Mouse (Mus musculus) limb, embryonic 10.5 days (tissue): ENCODE results near the gene Gm10840. TPM values are rescaled to one million over a fixed set of nuclear protein-coding genes. Genes with fewer than 3 reads are reported as not detected.

Source experiments
- DNase-seq: peaks from one replicate; pipeline ENCODE4 v3.0.0-alpha.2; 2017; ENCODE audit warnings: low spot score
- H3K27ac ChIP-seq: fragments of 300-500 bp; sonication (generic); 2 replicates; pipeline ENCODE4 v1.5.1; 2016; ENCODE audit warnings: mild to moderate bottlenecking
- H3K27me3 ChIP-seq: fragments of 300-500 bp; sonication (generic); 2 replicates; pipeline ENCODE4 v1.6.1; 2016; ENCODE audit warnings: low read depth, mild to moderate bottlenecking; ENCODE audit not compliant: poor library complexity, severe bottlenecking
- H3K36me3 ChIP-seq: fragments of 300-500 bp; sonication (generic); 2 replicates; pipeline ENCODE4 v1.6.1; 2016; ENCODE audit warnings: mild to moderate bottlenecking, moderate library complexity
- H3K4me1 ChIP-seq: fragments of 300-500 bp; sonication (generic); 2 replicates; pipeline ENCODE4 v1.6.1; 2016
- H3K4me3 ChIP-seq: fragments of 300-500 bp; sonication (generic); 2 replicates; pipeline ENCODE4 v1.5.1; 2016; ENCODE audit warnings: mild to moderate bottlenecking, moderate library complexity
- H3K9me3 ChIP-seq: fragments of 300-500 bp; sonication (generic); replicated peaks from 2 replicates; pipeline ENCODE4 v1.6.1; 2016; ENCODE audit warnings: mild to moderate bottlenecking
- WGBS: fragments of 180-500 bp; shearing (Covaris S2); methylation state at CpG from one replicate; pipeline ENCODE4 v1.1.7; 2016; 5-methylcytosine and 5-hydroxymethylcytosine counted together
- polyA plus RNA-seq: library from polyadenylated mRNA; unstranded; fragments of >200 nt; fragmentation: Nextera tagmentation; extraction: Ambion mirVana; gene quantifications from 2 replicates; pipeline ENCODE4 v1.2.1, GENCODE M21; 2016

Gene Gm10840
- polyA plus RNA-seq, 1 experiment from 2014 or later, result 1.0 TPM

- DNase-seq, result no peak
- peaks cover 86% of the 10 kb centered on the region for H3K36me3 ChIP-seq
These were observed 6.8 kb downstream of the Gm10840 start for GRCm38 (mm10) chr11:106167435-106167834.

DNA sequence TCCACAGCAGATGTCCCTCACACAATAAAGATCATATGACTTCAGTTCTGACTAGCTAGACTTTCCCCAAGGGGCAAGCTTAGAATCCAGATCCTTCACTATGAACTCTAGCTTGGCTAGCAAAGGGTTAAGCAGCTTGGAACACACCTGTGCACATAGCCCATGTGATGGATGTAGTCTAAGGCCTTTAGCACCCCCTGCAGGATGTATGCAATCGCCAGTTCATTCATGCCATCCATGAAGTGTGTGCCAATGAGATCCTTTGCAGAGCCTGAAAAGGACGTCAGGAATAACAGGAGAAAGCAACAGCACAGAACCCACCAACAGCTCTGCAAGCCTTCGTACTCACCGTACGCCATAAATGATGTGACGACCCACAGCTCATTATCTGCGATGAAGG is 10.2 kb downstream of the Gm10840 start:
- 82% methylated on average over 7 of the region's 7 CpGs for WGBS
- no peak overlapping the region for H3K4me3 ChIP-seq
- H3K27ac ChIP-seq, result no peak overlapping the region
- H3K9me3 ChIP-seq, result no peaks in the 10 kb centered on the region
- DNase-seq, result no peak
- 0 out of 2 replicates have a peak, but pooled peaks cover 6% of the 10 kb centered on the region for H3K4me1 ChIP-seq
- H3K27me3 ChIP-seq, result no peaks in the 10 kb centered on the region
- H3K36me3 ChIP-seq, result peaks cover 65% of the 10 kb centered on the region

More at GRCm38 (mm10) chr11:106167435-106167834, 6.8 kb downstream of the Gm10840 start:
- 88% methylated on average over 5 of the region's 5 CpGs for WGBS
- Histone ChIP-seq H3K4me1 (no peaks in the 10 kb centered on the region), H3K27ac (no peak overlapping the region), H3K9me3 (no peaks in the 10 kb centered on the region), H3K27me3 (no peaks in the 10 kb centered on the region), H3K4me3 (no peak overlapping the region)

GRCm38 (mm10) chr11:106173228-106173627 is 12.6 kb downstream of the Gm10840 start:
- H3K36me3 ChIP-seq, result peaks cover 42% of the 10 kb centered on the region
- 84% methylated on average over 2 of the region's 2 CpGs for WGBS
- no peaks in the 10 kb centered on the region for H3K27me3 ChIP-seq
- H3K4me1 ChIP-seq, result 0 out of 2 replicates have a peak, but pooled peaks cover 6% of the 10 kb centered on the region
- no peak overlapping the region for H3K4me3 ChIP-seq
- no peak overlapping the region for H3K27ac ChIP-seq
- DNase-seq, result no peak
- no peaks in the 10 kb centered on the region for H3K9me3 ChIP-seq

- WGBS, result 82% methylated on average over 5 of the region's 5 CpGs
- Histone ChIP-seq H3K9me3 (no peaks in the 10 kb centered on the region), H3K4me1 (peaks cover 10% of the 10 kb centered on the region; the same call in 1 of the 2 replicates), H3K4me3 (no peak overlapping the region), H3K27me3 (no peaks in the 10 kb centered on the region), H3K27ac (no peak overlapping the region), H3K36me3 (peaks cover 36% of the 10 kb centered on the region)
- DNase-seq, result no peak
These were observed 13.7 kb downstream of the Gm10840 start for GRCm38 (mm10) chr11:106174372-106174771.

DNA sequence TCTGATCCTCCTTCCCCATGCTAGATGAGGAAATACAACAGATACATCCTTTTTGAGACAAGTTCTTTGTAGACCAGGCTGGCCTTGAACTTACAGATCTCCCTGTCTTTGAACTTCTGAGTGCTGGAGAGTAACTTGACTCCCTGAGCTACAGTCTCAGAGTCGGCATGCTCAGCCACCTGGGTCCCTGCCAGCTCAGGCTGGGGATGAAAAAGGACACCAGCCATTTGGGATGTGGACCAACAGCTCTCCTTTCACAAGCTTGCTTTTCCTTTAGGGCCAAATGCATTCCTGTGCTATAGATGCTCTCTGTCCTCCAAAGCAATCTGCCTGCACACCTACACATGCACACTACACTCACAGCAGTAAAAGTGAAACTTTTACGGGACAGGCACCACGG is 14.4 kb downstream of the Gm10840 start:
- 64% methylated on average over 3 of the region's 3 CpGs for WGBS
- Histone ChIP-seq H3K4me1 (peaks cover 10% of the 10 kb centered on the region; the same call in 1 of the 2 replicates), H3K4me3 (no peak overlapping the region), H3K27me3 (no peaks in the 10 kb centered on the region), H3K9me3 (no peaks in the 10 kb centered on the region), H3K27ac (no peak overlapping the region), H3K36me3 (peaks cover 31% of the 10 kb centered on the region)
- no peak for DNase-seq

DNA sequence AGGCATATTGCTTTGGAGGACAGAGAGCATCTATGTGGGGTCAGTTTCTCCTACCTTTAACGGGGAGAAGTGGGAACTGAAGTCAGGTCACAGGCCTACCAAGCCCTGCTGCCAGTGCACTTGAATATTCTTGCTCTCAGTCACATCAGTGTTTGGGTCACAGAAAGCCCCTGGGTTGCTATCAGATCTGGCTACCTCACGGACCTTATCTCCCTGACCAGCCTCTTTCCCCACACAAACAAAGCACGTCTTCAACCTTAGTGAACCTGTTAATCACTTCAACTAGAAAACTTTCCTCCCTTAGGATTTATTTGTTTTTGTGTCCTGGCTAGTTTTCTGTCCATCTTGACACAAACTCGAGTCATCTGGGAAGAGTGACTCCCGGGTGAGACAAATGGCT is 15.7 kb downstream of the Gm10840 start:
- WGBS, result 87% methylated on average over 5 of the region's 5 CpGs
- Histone ChIP-seq H3K4me3 (no peak overlapping the region), H3K27me3 (no peaks in the 10 kb centered on the region), H3K9me3 (no peaks in the 10 kb centered on the region), H3K36me3 (peaks cover 27% of the 10 kb centered on the region), H3K27ac (no peak overlapping the region), H3K4me1 (peaks cover 10% of the 10 kb centered on the region; the same call in 1 of the 2 replicates)
- DNase-seq, result no peak

GRCm38 (mm10) chr11:106178036-106178782 is 17.6 kb downstream of the Gm10840 start:
- no peaks in the 10 kb centered on the region for H3K9me3 ChIP-seq
- no peak for DNase-seq
- peaks cover 10% of the 10 kb centered on the region; the same call in 1 of the 2 replicates for H3K4me1 ChIP-seq
- WGBS, result 81% methylated on average over 5 of the region's 5 CpGs
- no peaks in the 10 kb centered on the region for H3K27me3 ChIP-seq
- H3K27ac ChIP-seq, result no peak overlapping the region
- peaks cover 25% of the 10 kb centered on the region for H3K36me3 ChIP-seq
- no peak overlapping the region for H3K4me3 ChIP-seq

GRCm38 (mm10) chr11:106179711-106180448 is 19.2 kb downstream of the Gm10840 start:
- Histone ChIP-seq H3K4me1 (peaks cover 8% of the 10 kb centered on the region; the same call in 1 of the 2 replicates), H3K36me3 (peaks cover 28% of the 10 kb centered on the region), H3K4me3 (no peak overlapping the region), H3K27me3 (no peaks in the 10 kb centered on the region), H3K9me3 (no peaks in the 10 kb centered on the region), H3K27ac (no peak overlapping the region)
- DNase-seq, result no peak
- WGBS, result 84% methylated on average over 7 of the region's 7 CpGs

DNA sequence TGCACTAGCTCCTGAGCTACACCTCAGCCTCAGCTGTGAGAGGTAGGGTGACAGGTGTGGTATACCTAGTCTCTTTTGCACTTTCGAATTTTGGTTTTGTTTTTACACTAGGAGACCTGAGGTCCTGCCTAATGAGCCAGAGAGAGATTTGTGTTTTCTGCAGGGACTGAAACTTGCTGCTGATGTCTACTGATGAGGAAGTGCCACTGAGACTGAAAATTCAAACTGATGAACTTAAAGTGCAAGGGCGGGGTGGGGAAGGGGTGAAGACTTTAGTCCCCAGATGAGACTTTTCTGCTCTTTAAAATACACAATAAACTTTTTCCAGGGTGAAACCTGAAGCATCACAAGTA is 19.8 kb downstream of the Gm10840 start:
- Histone ChIP-seq H3K27me3 (no peaks in the 10 kb centered on the region), H3K4me3 (no peak overlapping the region), H3K27ac (no peak overlapping the region), H3K4me1 (peaks cover 4% of the 10 kb centered on the region; the same call in 1 of the 2 replicates), H3K9me3 (no peaks in the 10 kb centered on the region), H3K36me3 (peaks cover 28% of the 10 kb centered on the region)
- DNase-seq, result no peak
- 92% methylated on average over 2 of the region's 2 CpGs for WGBS

GRCm38 (mm10) chr11:106187326-106187725 is 26.7 kb downstream of the Gm10840 start:
- peaks cover 20% of the 10 kb centered on the region for H3K36me3 ChIP-seq
- WGBS, result 85% methylated on average over 4 of the region's 4 CpGs
- H3K4me1 ChIP-seq, result peaks cover 2% of the 10 kb centered on the region
- H3K4me3 ChIP-seq, result no peak overlapping the region
- no peak overlapping the region for H3K27ac ChIP-seq
- H3K27me3 ChIP-seq, result no peaks in the 10 kb centered on the region
- H3K9me3 ChIP-seq, result no peaks in the 10 kb centered on the region
- DNase-seq, result no peak

GRCm38 (mm10) chr11:106191716-106192115 is 31.1 kb downstream of the Gm10840 start:
- Histone ChIP-seq H3K36me3 (peaks cover 6% of the 10 kb centered on the region), H3K27ac (no peak overlapping the region), H3K27me3 (no peaks in the 10 kb centered on the region), H3K4me1 (peaks cover 13% of the 10 kb centered on the region), H3K9me3 (no peaks in the 10 kb centered on the region), H3K4me3 (no peak overlapping the region)
- no peak for DNase-seq
- 93% methylated on average over 3 of the region's 3 CpGs for WGBS

DNA sequence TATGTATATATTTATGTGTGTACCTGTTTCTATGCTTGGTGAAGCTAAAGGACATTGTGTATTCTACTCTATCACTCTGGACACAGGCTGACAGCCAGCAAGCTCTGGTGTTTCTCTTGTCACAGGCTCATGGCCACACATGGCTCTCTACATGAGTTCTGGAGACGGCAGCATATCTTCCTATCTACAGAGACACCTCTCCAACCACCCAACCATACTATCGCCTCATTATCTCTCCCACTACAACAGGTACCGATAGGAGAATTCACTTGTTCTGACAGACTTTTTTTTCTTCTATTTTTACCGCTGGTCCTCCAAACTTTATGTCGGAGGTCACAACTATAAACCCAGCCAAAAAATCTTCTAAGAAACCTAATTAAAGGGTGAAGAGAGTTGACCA is 31.6 kb downstream of the Gm10840 start:
- Histone ChIP-seq H3K27ac (no peak overlapping the region), H3K4me1 (peaks cover 13% of the 10 kb centered on the region), H3K27me3 (no peaks in the 10 kb centered on the region), H3K36me3 (peaks cover 11% of the 10 kb centered on the region), H3K4me3 (peak overlapping the region; percentile 85), H3K9me3 (no peaks in the 10 kb centered on the region)
- 88% methylated on average over 5 of the region's 5 CpGs for WGBS
- DNase-seq, result no peak
